Mouse (Mus musculus): ENCODE measurements around the gene Smad3.

- no peak for TF ChIP-seq CTCF (IDR thresholded peaks at IDR 0.05; ENCODE audit: control insufficient read depth, insufficient read depth, insufficient replicate concordance, low read depth, low read length)
- TF ChIP-seq POLR2A (IDR thresholded peaks at IDR 0.05; ENCODE audit: control insufficient read depth, low read depth, low read length), result no peak
Observed at GRCm38 (mm10) chr9:63742887-63743660, 14.7 kb downstream of the Smad3 start.
